Mouse (Mus musculus): Measurements from ENCODE around the gene Dll3.

DNA sequence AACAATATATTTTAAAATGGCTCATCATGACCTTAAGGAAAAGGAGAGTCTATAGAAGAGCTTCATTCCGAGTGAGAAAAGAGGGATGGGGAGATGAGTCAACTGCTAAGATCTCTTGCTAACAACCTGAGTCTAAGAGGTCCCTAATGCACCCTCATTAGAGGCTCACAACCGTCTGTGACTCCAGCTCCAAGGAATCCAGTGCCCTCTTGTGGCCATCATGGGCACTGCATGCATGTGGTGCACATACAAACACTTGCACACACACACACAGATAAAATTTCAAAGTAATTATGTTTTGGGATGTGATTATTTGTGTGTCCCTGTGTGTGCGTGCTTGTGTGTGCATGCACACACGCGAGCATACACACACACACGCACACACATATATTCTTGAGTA, 46.6 kb downstream of the Dll3 start:
- no peak for TF ChIP-seq TCF12 (IDR thresholded peaks at IDR 0.05; ENCODE audit: insufficient read depth, poor library complexity, severe bottlenecking)
- TF ChIP-seq POLR2AphosphoS2 (IDR thresholded peaks at IDR 0.05; ENCODE audit: insufficient read length, low read depth), result no peak
- no peak for TF ChIP-seq SRF (IDR thresholded peaks at IDR 0.05; ENCODE audit: control insufficient read depth, insufficient read length, low read depth)
- no peak for TF ChIP-seq USF1 (IDR thresholded peaks at IDR 0.05; ENCODE audit: low read depth)
- no peak for TF ChIP-seq TCF3 (IDR thresholded peaks at IDR 0.05; ENCODE audit: insufficient read length, low read depth)
- no peak for TF ChIP-seq MYOD1 (IDR thresholded peaks at IDR 0.05; ENCODE audit: control insufficient read depth in 1 of 3, insufficient read length in 2 of 3, low read depth in 2 of 3)

All from myocyte (in vitro differentiated cells).